Mouse (Mus musculus) liver, postnatal 0 days (tissue): ENCODE data around the gene Ddit4l.
"Not testable (repeated sequence)": the region's sequence is repeated elsewhere in the genome, so short reads cannot be mapped to it uniquely, and the experiment has no call there.

ENCODE experiments used
- CTCF ChIP-seq: sonication (generic); IDR thresholded peaks from 2 replicates; pipeline ENCODE4 v1.5.1; 2016; ENCODE audit warnings: antibody characterized with exemption, low read depth
- EP300 ChIP-seq: IDR thresholded peaks from 2 replicates; pipeline ENCODE4 v1.6.1; 2016; ENCODE audit warnings: antibody characterized with exemption, low read depth, mild to moderate bottlenecking

DNA sequence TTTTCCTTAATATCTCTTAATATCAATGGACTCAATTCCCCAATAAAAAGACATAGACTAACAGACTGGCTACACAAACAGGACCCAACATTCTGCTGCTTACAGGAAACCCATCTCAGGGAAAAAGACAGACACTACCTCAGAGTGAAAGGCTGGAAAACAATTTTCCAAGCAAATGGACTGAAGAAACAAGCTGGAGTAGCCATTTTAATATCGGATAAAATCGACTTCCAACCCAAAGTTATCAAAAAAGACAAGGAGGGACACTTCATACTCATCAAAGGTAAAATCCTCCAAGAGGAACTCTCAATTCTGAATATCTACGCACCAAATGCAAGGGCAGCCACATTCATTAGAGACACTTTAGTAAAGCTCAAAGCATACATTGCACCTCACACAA lies 49.8 kb downstream of the Ddit4l start, which contains the start of gene Gm21962:
- TF ChIP-seq CTCF, EP300: not testable (repeated sequence)
